Mouse (Mus musculus) hindbrain, postnatal 0 days (tissue): ENCODE measurements around the gene Cyp26a1. TPM values are rescaled to one million over a fixed set of nuclear protein-coding genes. Genes with fewer than 3 reads are reported as not detected.
A peak's percentile ranks its signal among the peaks of the same experiment; 100 is the strongest.

ENCODE experiments used
- ATAC-seq: fragments of 200-750 bp; cut with Nextera tagmentation; 2 replicates; pipeline ENCODE4 v1.8.0; 2017; ENCODE audit warnings: mild to moderate bottlenecking, moderate TSS enrichment, moderate library complexity
- DNase-seq: peaks from one replicate; pipeline ENCODE4 v3.0.0-alpha.2; 2015; ENCODE audit warnings: low spot score
- H3K27ac ChIP-seq: fragments of 300-500 bp; sonication (generic); 2 replicates; pipeline ENCODE4 v1.5.1; 2014; ENCODE audit warnings: mild to moderate bottlenecking
- H3K27me3 ChIP-seq: fragments of 300-500 bp; sonication (generic); 2 replicates; pipeline ENCODE4 v1.6.1; 2014; ENCODE audit warnings: low read length, mixed read lengths; ENCODE audit not compliant: insufficient read depth
- H3K36me3 ChIP-seq: fragments of 300-500 bp; sonication (generic); 2 replicates; pipeline ENCODE4 v1.6.1; 2014; ENCODE audit warnings: low read length, mixed read lengths; ENCODE audit not compliant: insufficient read depth
- H3K4me1 ChIP-seq: fragments of 300-500 bp; sonication (generic); 2 replicates; pipeline ENCODE4 v1.6.1; 2014; ENCODE audit warnings: antibody characterized with exemption, low read length, mixed read lengths; ENCODE audit not compliant: insufficient read depth
- H3K4me2 ChIP-seq: fragments of 300-500 bp; sonication (generic); 2 replicates; pipeline ENCODE4 v1.6.1; 2014; ENCODE audit warnings: low read depth, mild to moderate bottlenecking, low read length, moderate library complexity, mixed read lengths
- H3K4me3 ChIP-seq: fragments of 300-500 bp; sonication (generic); 2 replicates; pipeline ENCODE4 v1.5.1; 2014; ENCODE audit warnings: low read length
- H3K9ac ChIP-seq: fragments of 300-500 bp; sonication (generic); replicated peaks from 2 replicates; pipeline ENCODE4 v1.6.1; 2014; ENCODE audit warnings: mild to moderate bottlenecking, low read length, moderate library complexity, mixed read lengths
- H3K9me3 ChIP-seq: fragments of 300-500 bp; sonication (generic); 2 replicates; pipeline ENCODE4 v1.6.1; 2016; ENCODE audit warnings: low read length, mixed read lengths
- CTCF ChIP-seq: IDR thresholded peaks from 2 replicates; pipeline ENCODE4 v1.5.1; 2016; ENCODE audit warnings: antibody characterized with exemption, control low read depth, low read depth
- WGBS: fragments of 180-500 bp; shearing (Covaris S2); extraction: QIAGEN DNeasy Blood & Tissue Kit; methylation state at CpG from one replicate; pipeline ENCODE4 v1.1.7; 2014; 5-methylcytosine and 5-hydroxymethylcytosine counted together
- polyA plus RNA-seq: library from polyadenylated mRNA; unstranded; fragments of >200 nt; fragmentation: Nextera tagmentation; extraction: Ambion mirVana; gene quantifications from 2 replicates; pipeline ENCODE4 v1.2.1, GENCODE M21; 2015
- total RNA-seq: library from RNA; depleted of rRNA; stranded (reverse); fragments of >200 nt; gene quantifications from 2 replicates; pipeline ENCODE4 v1.2.3, GENCODE M21; 2014

Gene Cyp26a1
- total and polyA plus RNA-seq, 2 experiments from 2014 or later, result not detected

GRCm38 (mm10) chr19:37667855-37668594, 29.6 kb upstream of the Cyp26a1 start:
- no peak for TF ChIP-seq CTCF
- no peaks in the 10 kb centered on the region for H3K36me3 ChIP-seq
- no peaks in the 10 kb centered on the region for H3K27me3 ChIP-seq
- no peak overlapping the region for H3K9ac ChIP-seq
- H3K9me3 ChIP-seq, result no peaks in the 10 kb centered on the region
- H3K27ac ChIP-seq, result no peak overlapping the region
- no peaks in the 10 kb centered on the region for H3K4me1 ChIP-seq
- WGBS, result 68% methylated on average over 13 of the region's 13 CpGs
- ATAC-seq (no peak), DNase-seq (no peak)
- H3K4me2 ChIP-seq, result no peak overlapping the region
- H3K4me3 ChIP-seq, result no peak overlapping the region

- Histone ChIP-seq H3K9ac (no peak overlapping the region), H3K4me2 (no peak overlapping the region), H3K4me1 (no peaks in the 10 kb centered on the region), H3K4me3 (no peak overlapping the region), H3K36me3 (no peaks in the 10 kb centered on the region), H3K9me3 (no peaks in the 10 kb centered on the region), H3K27ac (no peak overlapping the region), H3K27me3 (no peaks in the 10 kb centered on the region)
- no peak for TF ChIP-seq CTCF
- no peak for DNase-seq
- no peak for ATAC-seq
- WGBS, result 92% methylated on average over 5 of the region's 5 CpGs
Measured at GRCm38 (mm10) chr19:37668657-37669056, 28.9 kb upstream of the Cyp26a1 start.

GRCm38 (mm10) chr19:37669486-37669885, 28.1 kb upstream of the Cyp26a1 start:
- no peak for ATAC-seq
- Histone ChIP-seq H3K27ac (no peak overlapping the region), H3K4me1 (no peaks in the 10 kb centered on the region), H3K9ac (no peak overlapping the region), H3K27me3 (no peaks in the 10 kb centered on the region), H3K4me3 (no peak overlapping the region), H3K9me3 (no peaks in the 10 kb centered on the region), H3K36me3 (no peaks in the 10 kb centered on the region), H3K4me2 (no peak overlapping the region)
- WGBS, result 80% methylated on average over 5 of the region's 5 CpGs
- no peak for DNase-seq
- TF ChIP-seq CTCF, result no peak

- Histone ChIP-seq H3K9ac (no peak overlapping the region), H3K4me1 (no peaks in the 10 kb centered on the region), H3K27ac (no peak overlapping the region), H3K36me3 (no peaks in the 10 kb centered on the region), H3K27me3 (no peaks in the 10 kb centered on the region), H3K9me3 (no peaks in the 10 kb centered on the region), H3K4me2 (no peak overlapping the region), H3K4me3 (no peak overlapping the region)
- DNase-seq, result no peak
- 68% methylated on average over 12 of the region's 12 CpGs for WGBS
- no peak for TF ChIP-seq CTCF
- no peak for ATAC-seq
Measured at GRCm38 (mm10) chr19:37673393-37673792, 24.2 kb upstream of the Cyp26a1 start.

- DNase-seq (no peak), ATAC-seq (no peak)
- Histone ChIP-seq H3K9me3 (no peaks in the 10 kb centered on the region), H3K4me2 (0 out of 2 replicates have a peak within 1 kb of the TSS, but pooled peaks have one; percentile 13), H3K27me3 (peaks cover 73% of the 10 kb centered on the region), H3K4me1 (peaks cover 5% of the 10 kb centered on the region; the same call in 1 of the 2 replicates), H3K9ac (no peak within 1 kb of the TSS), H3K27ac (no peak within 1 kb of the TSS), H3K36me3 (no peaks in the 10 kb centered on the region), H3K4me3 (no peak within 1 kb of the TSS)
- TF ChIP-seq CTCF, result no peak
- WGBS, result 20% methylated on average over 6 of the region's 6 CpGs
Measured at GRCm38 (mm10) chr19:37685281-37685680, 12.3 kb upstream of the Cyp26a1 start, which contains the start of gene Cyp26c1. TSS of gene Cyp26c1 (plus strand) at chr19:37685581.

- no peak overlapping the region for H3K4me2 ChIP-seq
- no peak for ATAC-seq
- WGBS, result 12% methylated on average over 23 of the region's 23 CpGs
- H3K27ac ChIP-seq, result no peak overlapping the region
- H3K36me3 ChIP-seq, result no peaks in the 10 kb centered on the region
- no peaks in the 10 kb centered on the region for H3K9me3 ChIP-seq
- DNase-seq, result no peak
- peaks cover 5% of the 10 kb centered on the region; the same call in 1 of the 2 replicates for H3K4me1 ChIP-seq
- H3K4me3 ChIP-seq, result no peak overlapping the region
- peaks cover 84% of the 10 kb centered on the region for H3K27me3 ChIP-seq
- H3K9ac ChIP-seq, result no peak overlapping the region
- TF ChIP-seq CTCF, result no peak
Measured at GRCm38 (mm10) chr19:37686347-37686746, 11.3 kb upstream of the Cyp26a1 start.
